Mouse (Mus musculus) erythroblast, embryonic 14.5 days (primary cell): ENCODE measurements around the gene Utp18.

ENCODE experiments used
- GATA1 ChIP-seq: IDR thresholded peaks from 2 replicates; pipeline ENCODE4 v1.6.1; 2012; ENCODE audit warnings: low read length, inconsistent platforms, mixed read lengths
- TAL1 ChIP-seq: IDR thresholded peaks from 3 replicates; pipeline ENCODE4 v1.6.1; 2012; ENCODE audit warnings: low read length, inconsistent platforms, mixed read lengths

DNA sequence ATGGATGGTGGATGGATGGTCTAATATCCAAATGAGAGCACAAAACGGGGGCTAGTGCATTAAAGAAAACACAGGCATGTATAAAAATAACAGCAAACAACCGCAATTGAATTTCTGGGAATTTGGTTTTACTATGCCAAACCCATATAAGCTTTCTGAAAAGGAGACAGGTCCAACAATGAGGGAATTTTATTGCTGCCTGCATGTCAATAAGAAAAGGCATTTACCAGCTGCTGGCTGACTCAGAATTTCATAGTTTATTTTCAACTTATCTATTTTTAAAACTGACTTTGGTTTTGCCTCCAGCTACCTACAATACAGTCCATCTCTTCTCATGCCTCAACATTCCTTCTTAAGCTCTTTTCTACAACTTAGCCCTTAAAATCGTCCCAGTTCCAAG, 33.0 kb downstream of the Utp18 start:
- TF ChIP-seq GATA1 (no peak), TAL1 (no peak)
